ENCODE assay signal across 14 mouse cellular contexts in genomic region chr7:73478157-73479058, GRCm38 (mm10).
DNase-seq lines count a peak whose midpoint lies in the region; ATAC-seq and TF ChIP-seq lines count a peak whose summit lies in the region.
"Had no signal": no experiment of that assay in that cellular context is flagged by ENCODE, and none has a peak within 500 bp of the region (broad histone marks: within the 10 kb centered on the region; RNA-seq: fewer than 3 reads in every experiment).

No protein-coding gene starts in this region.

- peaks cover 88% of the 10 kb centered on the region for H3K36me3 ChIP-seq in heart, postnatal 0 days (replicated peaks; ENCODE audit: control insufficient read depth, insufficient read depth, low read length)
- peaks cover 95% of the 10 kb centered on the region for H3K36me3 ChIP-seq in forebrain, embryonic 12.5 days (replicated peaks)
- H3K36me3 ChIP-seq in forebrain, embryonic 15.5 days, result peaks cover 87% of the 10 kb centered on the region
- H3K36me3 ChIP-seq in forebrain, postnatal 0 days (ENCODE audit: insufficient read depth), result peaks cover 80% of the 10 kb centered on the region

- no peaks in the 10 kb centered on the region for H3K27me3 ChIP-seq in heart, postnatal 0 days (ENCODE audit: control insufficient read depth, insufficient read depth, low read length)
- no peaks in the 10 kb centered on the region for H3K27me3 ChIP-seq in forebrain, embryonic 12.5 days
- H3K27me3 ChIP-seq in forebrain, embryonic 15.5 days, result no peaks in the 10 kb centered on the region
- H3K27me3 ChIP-seq in forebrain, postnatal 0 days (ENCODE audit: insufficient read depth, low read length), result no peaks in the 10 kb centered on the region
- H3K27me3 ChIP-seq: midbrain, embryonic 15.5 days had no signal

- H3K9me3 ChIP-seq in heart, postnatal 0 days (replicated peaks; ENCODE audit: control insufficient read depth, low read length), result no peaks in the 10 kb centered on the region
- H3K9me3 ChIP-seq in forebrain, embryonic 12.5 days, result no peaks in the 10 kb centered on the region
- H3K9me3 ChIP-seq in forebrain, embryonic 15.5 days, result no peaks in the 10 kb centered on the region
- H3K9me3 ChIP-seq in forebrain, postnatal 0 days (ENCODE audit: low read length), result no peaks in the 10 kb centered on the region
- H3K9me3 ChIP-seq: midbrain, embryonic 15.5 days had no signal

- peak; percentile 60 for ATAC-seq in heart, postnatal 0 days (ENCODE audit: insufficient read depth, low read depth)
- ATAC-seq in forebrain, embryonic 12.5 days (ENCODE audit: low FRiP score), result no peak
- no peak for ATAC-seq in forebrain, embryonic 15.5 days (replicated peaks)
- ATAC-seq in forebrain, postnatal 0 days, result no peak
- ATAC-seq: midbrain, embryonic 15.5 days had no signal

- H3K9ac ChIP-seq in heart, postnatal 0 days (replicated peaks; ENCODE audit: low read depth, low read length), result no peak overlapping the region
- H3K9ac ChIP-seq in forebrain, embryonic 12.5 days, result no peak overlapping the region
- H3K9ac ChIP-seq in forebrain, embryonic 15.5 days (replicated peaks), result no peak overlapping the region
- no peak overlapping the region for H3K9ac ChIP-seq in forebrain, postnatal 0 days
- H3K9ac ChIP-seq: midbrain, embryonic 15.5 days had no signal

- peak overlapping the region; percentile 74 for H3K27ac ChIP-seq in heart, postnatal 0 days (ENCODE audit: low read depth)
- no peak overlapping the region for H3K27ac ChIP-seq in forebrain, embryonic 12.5 days
- no peak overlapping the region for H3K27ac ChIP-seq in forebrain, embryonic 15.5 days (replicated peaks)
- H3K27ac ChIP-seq in forebrain, postnatal 0 days (ENCODE audit: low read depth, low read length), result no peak overlapping the region
- H3K27ac ChIP-seq: midbrain, embryonic 15.5 days; stomach, postnatal 0 days had no signal

- peak overlapping the region; percentile 21 for H3K4me2 ChIP-seq in heart, postnatal 0 days (ENCODE audit: low read depth, low read length)
- no peak overlapping the region for H3K4me2 ChIP-seq in forebrain, embryonic 12.5 days
- H3K4me2 ChIP-seq in forebrain, embryonic 15.5 days (replicated peaks), result no peak overlapping the region
- H3K4me2 ChIP-seq in forebrain, postnatal 0 days (ENCODE audit: low read depth), result no peak overlapping the region
- H3K4me2 ChIP-seq: midbrain, embryonic 15.5 days had no signal

- TF ChIP-seq CTCF in heart, postnatal 0 days (IDR thresholded peaks at IDR 0.05; ENCODE audit: low read depth), result no peak
- no peak for TF ChIP-seq CTCF in forebrain, postnatal 0 days (IDR thresholded peaks at IDR 0.05; ENCODE audit: low read depth)

- no peak overlapping the region for H3K4me3 ChIP-seq in heart, postnatal 0 days (ENCODE audit: low read depth, low read length)
- H3K4me3 ChIP-seq in forebrain, embryonic 12.5 days (replicated peaks), result no peak overlapping the region
- no peak overlapping the region for H3K4me3 ChIP-seq in forebrain, embryonic 15.5 days
- no peak overlapping the region for H3K4me3 ChIP-seq in forebrain, postnatal 0 days (ENCODE audit: low read depth, low read length)
- H3K4me3 ChIP-seq: erythroblast, embryonic 14.5 days; midbrain, embryonic 15.5 days had no signal

- no peak for TF ChIP-seq EP300 in heart, postnatal 0 days (IDR thresholded peaks at IDR 0.05; ENCODE audit: low read depth)

- 60% methylated on average over 11 of the region's 11 CpGs for WGBS in heart, postnatal 0 days
- 92% methylated on average over 11 of the region's 11 CpGs for WGBS in forebrain, embryonic 12.5 days
- WGBS in forebrain, embryonic 15.5 days, result 89% methylated on average over 11 of the region's 11 CpGs
- WGBS in forebrain, postnatal 0 days, result 90% methylated on average over 11 of the region's 11 CpGs

- peaks cover 13% of the 10 kb centered on the region; the same call in 1 of the 2 replicates for H3K4me1 ChIP-seq in heart, postnatal 0 days (ENCODE audit: control insufficient read depth, insufficient read depth)
- H3K4me1 ChIP-seq in forebrain, embryonic 12.5 days, result no peaks in the 10 kb centered on the region
- no peaks in the 10 kb centered on the region for H3K4me1 ChIP-seq in forebrain, embryonic 15.5 days
- no peaks in the 10 kb centered on the region for H3K4me1 ChIP-seq in forebrain, postnatal 0 days (ENCODE audit: insufficient read depth)
- H3K4me1 ChIP-seq: midbrain, embryonic 15.5 days had no signal

- DNase-seq in gastrocnemius, adult 18-20 months (ENCODE audit: low spot score), result peak; percentile 75
- DNase-seq in gastrocnemius, postnatal 36 days, result no peak
- peak; percentile 15 for DNase-seq in urinary bladder, postnatal 14 days (ENCODE audit: low spot score)
- DNase-seq in urinary bladder, postnatal 36 days (ENCODE audit: low spot score in 2 of 2), result no peak
- DNase-seq in heart, postnatal 0 days (ENCODE audit: low spot score), result peak; percentile 49
- DNase-seq in forebrain, postnatal 0 days, result no peak
- DNase-seq: adrenal gland, postnatal 14 days; cerebellum, adult 2 months; thymus, postnatal 36 days had no signal

- intact Hi-C loops in gastrocnemius, postnatal 36 days (cut with DNase I), result loop anchor here (5.0 kb wide), 1 partner anchor 36 kb away; no protein-coding TSS in a partner anchor

Comparison
In these comparisons a context has a peak if more than half of its experiments do, and no peak if none do; other contexts are left out.
1. DNase-seq: peak in gastrocnemius, adult 18-20 months (single experiment), urinary bladder, postnatal 14 days (single experiment) and heart, postnatal 0 days (single experiment); none in gastrocnemius, postnatal 36 days (0 of 2), urinary bladder, postnatal 36 days (0 of 2) and forebrain, postnatal 0 days (single experiment).